Mouse (Mus musculus) fibroblast of lung, adult 2 months (primary cell): ENCODE data around the gene Elavl4.

Experiments used
- DNase-seq: peaks from one replicate; pipeline ENCODE4 v3.0.0-alpha.2; 2011; ENCODE audit warnings: low read depth

Elavl4 gene

DNA sequence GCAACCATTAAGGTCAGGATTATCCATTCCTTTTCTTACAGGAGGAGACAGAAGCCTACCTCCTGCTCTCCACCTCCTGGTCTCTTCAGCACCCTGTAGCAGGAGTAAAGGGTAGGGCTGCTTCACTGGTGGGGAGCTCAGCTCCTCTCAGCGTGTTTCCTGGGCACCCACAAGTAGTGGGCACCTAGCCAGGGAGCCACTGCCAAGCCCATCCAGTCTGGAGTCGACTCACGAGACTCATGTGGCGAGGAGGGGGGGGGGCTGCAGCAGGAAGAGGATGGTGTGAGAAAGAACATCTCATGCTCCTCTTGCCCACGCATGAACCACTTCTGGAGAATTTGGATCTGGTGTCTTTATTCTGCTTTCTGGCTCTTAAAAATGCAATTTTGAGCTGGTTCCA lies 186.5 kb downstream of the Elavl4 start:
- no peak for DNase-seq

- no peak for DNase-seq
Measured at GRCm38 (mm10) chr4:110161600-110161999, 190.1 kb downstream of the Elavl4 start.

GRCm38 (mm10) chr4:110157515-110158159 lies 194.1 kb downstream of the Elavl4 start:
- DNase-seq: no peak

DNA sequence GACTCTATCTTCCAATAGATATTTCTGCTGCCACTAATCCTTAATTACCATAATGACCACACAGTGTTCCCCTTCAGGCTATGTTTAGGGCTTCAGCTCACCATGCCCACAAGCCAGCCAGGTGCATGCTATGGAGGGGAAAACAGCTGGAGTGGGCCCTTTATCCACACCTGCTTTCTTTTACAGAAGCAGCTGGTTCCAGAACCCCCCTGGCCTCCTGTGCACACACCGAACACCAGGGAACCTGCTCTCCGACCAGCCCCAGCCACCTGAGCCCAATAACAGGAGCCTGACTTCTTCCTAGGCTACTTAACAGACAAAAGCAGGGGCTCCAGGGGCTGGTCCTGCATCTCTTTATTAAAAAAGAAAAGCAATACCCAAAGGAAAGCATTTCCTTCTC lies 195.8 kb downstream of the Elavl4 start:
- DNase-seq: no peak
